Mouse (Mus musculus): ENCODE measurements at regions not wholly inside any gene's neighbourhood (a gene's known extent, or its start where the extent isn't known, plus 50 kb on each side); places are given as distances from the start of the nearest gene placed in this dataset.

- Histone ChIP-seq H3K4me2 (replicated peaks; ENCODE audit: low read depth) (no peak overlapping the region), H3K4me1 (replicated peaks; ENCODE audit: control insufficient read depth, insufficient read depth, low read length) (no peaks in the 10 kb centered on the region), H3K9ac (ENCODE audit: low read depth, low read length) (no peak overlapping the region), H3K27ac (ENCODE audit: low read depth, low read length) (no peak overlapping the region), H3K27me3 (replicated peaks; ENCODE audit: control insufficient read depth, insufficient read depth, low read length) (no peaks in the 10 kb centered on the region), H3K9me3 (ENCODE audit: control insufficient read depth) (no peaks in the 10 kb centered on the region), H3K4me3 (ENCODE audit: low read depth, low read length) (no peak overlapping the region), H3K36me3 (ENCODE audit: control insufficient read depth, insufficient read depth) (no peaks in the 10 kb centered on the region)
- no peak for ATAC-seq
- 24% methylated on average over 2 of the region's 2 CpGs for WGBS
- TF ChIP-seq CTCF (IDR thresholded peaks at IDR 0.05; ENCODE audit: low read depth) = peak; percentile 65
These were observed 114.8 kb downstream of the Pcsk1 start for GRCm38 (mm10) chr13:75204417-75204816.

GRCm38 (mm10) chr13:75223944-75224343 is 134.3 kb downstream of the Pcsk1 start:
- Histone ChIP-seq H3K27ac (ENCODE audit: low read depth, low read length) (peak overlapping the region; percentile 86), H3K4me3 (ENCODE audit: low read depth, low read length) (no peak overlapping the region), H3K9me3 (ENCODE audit: control insufficient read depth) (no peaks in the 10 kb centered on the region), H3K36me3 (ENCODE audit: control insufficient read depth, insufficient read depth) (no peaks in the 10 kb centered on the region), H3K27me3 (replicated peaks; ENCODE audit: control insufficient read depth, insufficient read depth, low read length) (no peaks in the 10 kb centered on the region), H3K9ac (ENCODE audit: low read depth, low read length) (no peak overlapping the region), H3K4me1 (replicated peaks; ENCODE audit: control insufficient read depth, insufficient read depth, low read length) (peaks cover 3% of the 10 kb centered on the region; the same call in 1 of the 2 replicates), H3K4me2 (replicated peaks; ENCODE audit: low read depth) (no peak overlapping the region)
- TF ChIP-seq CTCF (IDR thresholded peaks at IDR 0.05; ENCODE audit: low read depth) = no peak
- peak; percentile 73 for ATAC-seq

- no peak overlapping the region for H3K9ac ChIP-seq (ENCODE audit: low read depth, low read length)
- H3K4me3 ChIP-seq (ENCODE audit: low read depth, low read length) = no peak overlapping the region
- no peak for TF ChIP-seq CTCF (IDR thresholded peaks at IDR 0.05; ENCODE audit: low read depth)
- WGBS = 33% methylated on average over 7 of the region's 7 CpGs
- H3K9me3 ChIP-seq (ENCODE audit: control insufficient read depth) = no peaks in the 10 kb centered on the region
- H3K4me2 ChIP-seq (replicated peaks; ENCODE audit: low read depth) = no peak overlapping the region; the same call in 1 of the 2 replicates
- no peaks in the 10 kb centered on the region for H3K36me3 ChIP-seq (ENCODE audit: control insufficient read depth, insufficient read depth)
- H3K27ac ChIP-seq (ENCODE audit: low read depth, low read length) = peak overlapping the region; percentile 86
- no peaks in the 10 kb centered on the region for H3K27me3 ChIP-seq (replicated peaks; ENCODE audit: control insufficient read depth, insufficient read depth, low read length)
- H3K4me1 ChIP-seq (replicated peaks; ENCODE audit: control insufficient read depth, insufficient read depth, low read length) = peaks cover 3% of the 10 kb centered on the region; the same call in 1 of the 2 replicates
- peak; percentile 93 for ATAC-seq
These were observed 136.1 kb downstream of the Pcsk1 start for GRCm38 (mm10) chr13:75225581-75226297.

GRCm38 (mm10) chr13:75227616-75228277 is 138.1 kb downstream of the Pcsk1 start:
- Histone ChIP-seq H3K4me3 (ENCODE audit: low read depth, low read length) (no peak overlapping the region), H3K27me3 (replicated peaks; ENCODE audit: control insufficient read depth, insufficient read depth, low read length) (no peaks in the 10 kb centered on the region), H3K4me2 (replicated peaks; ENCODE audit: low read depth) (no peak overlapping the region), H3K36me3 (ENCODE audit: control insufficient read depth, insufficient read depth) (no peaks in the 10 kb centered on the region), H3K27ac (ENCODE audit: low read depth, low read length) (no peak overlapping the region), H3K9me3 (ENCODE audit: control insufficient read depth) (no peaks in the 10 kb centered on the region), H3K9ac (ENCODE audit: low read depth, low read length) (no peak overlapping the region), H3K4me1 (replicated peaks; ENCODE audit: control insufficient read depth, insufficient read depth, low read length) (peaks cover 3% of the 10 kb centered on the region; the same call in 1 of the 2 replicates)
- TF ChIP-seq CTCF (IDR thresholded peaks at IDR 0.05; ENCODE audit: low read depth) = peak; percentile 88
- no peak for ATAC-seq
- WGBS = 24% methylated on average over 5 of the region's 5 CpGs

GRCm38 (mm10) chr13:75236424-75236823 is 146.8 kb downstream of the Pcsk1 start:
- ATAC-seq = no peak

More at GRCm38 (mm10) chr13:75236424-75236823, 146.8 kb downstream of the Pcsk1 start:
- no peak for TF ChIP-seq CTCF (IDR thresholded peaks at IDR 0.05; ENCODE audit: low read depth)
- no peak overlapping the region for H3K27ac ChIP-seq (ENCODE audit: low read depth, low read length)
- H3K4me2 ChIP-seq (replicated peaks; ENCODE audit: low read depth) = no peak overlapping the region
- H3K9me3 ChIP-seq (ENCODE audit: control insufficient read depth) = no peaks in the 10 kb centered on the region
- WGBS = 69% methylated on average over 2 of the region's 2 CpGs
- no peaks in the 10 kb centered on the region for H3K27me3 ChIP-seq (replicated peaks; ENCODE audit: control insufficient read depth, insufficient read depth, low read length)
- no peak overlapping the region for H3K9ac ChIP-seq (ENCODE audit: low read depth, low read length)
- no peaks in the 10 kb centered on the region for H3K36me3 ChIP-seq (ENCODE audit: control insufficient read depth, insufficient read depth)
- H3K4me1 ChIP-seq (replicated peaks; ENCODE audit: control insufficient read depth, insufficient read depth, low read length) = no peaks in the 10 kb centered on the region
- H3K4me3 ChIP-seq (ENCODE audit: low read depth, low read length) = no peak overlapping the region
